Mouse (Mus musculus) C2C12 (cell line): Measurements from ENCODE around the gene Thrsp. TPM values are rescaled to one million over a fixed set of nuclear protein-coding genes. Genes with fewer than 3 reads are reported as not detected.
"Not testable (repeated sequence)": the region's sequence is repeated elsewhere in the genome, so short reads cannot be mapped to it uniquely, and the experiment has no call there.

ENCODE experiments used
- H3K27me3 ChIP-seq: one replicate; pipeline ENCODE4 v1.6.1; 2011; ENCODE audit not compliant: control insufficient read depth, insufficient read depth, insufficient read length
- H3K36me3 ChIP-seq: one replicate; pipeline ENCODE4 v1.6.1; 2011; ENCODE audit not compliant: control insufficient read depth, insufficient read depth
- H3K4me3 ChIP-seq: one replicate; pipeline ENCODE4 v1.5.1; 2011; ENCODE audit warnings: mild to moderate bottlenecking, control low read depth; ENCODE audit not compliant: poor library complexity, insufficient read depth, severe bottlenecking
- H3K79me2 ChIP-seq: one replicate; pipeline ENCODE4 v1.6.1; 2011; ENCODE audit not compliant: control insufficient read depth, insufficient read depth
- H3K79me3 ChIP-seq: one replicate; pipeline ENCODE4 v1.6.1; 2011; ENCODE audit warnings: low read depth, control low read depth
- H3ac ChIP-seq: one replicate; pipeline ENCODE3; 2011; ENCODE audit warnings: low read depth; ENCODE audit not compliant: control insufficient read depth, insufficient read length
- CEBPB ChIP-seq: IDR thresholded peaks from one replicate; pipeline ENCODE4 v1.6.1; 2011; ENCODE audit warnings: low read depth, mild to moderate bottlenecking, control low read depth, moderate library complexity
- CTCF ChIP-seq: IDR thresholded peaks from one replicate; pipeline ENCODE4 v1.5.1; 2011; ENCODE audit not compliant: control insufficient read depth, insufficient read depth, insufficient read length
- FOSL1 ChIP-seq: IDR thresholded peaks from one replicate; pipeline ENCODE4 v1.8.0; 2011; ENCODE audit warnings: mild to moderate bottlenecking, low read length; ENCODE audit not compliant: poor library complexity, insufficient read depth, severe bottlenecking
- MAX ChIP-seq: IDR thresholded peaks from one replicate; pipeline ENCODE4 v1.6.1; 2011; ENCODE audit warnings: mild to moderate bottlenecking, control low read depth
- MYOD1 ChIP-seq: IDR thresholded peaks from one replicate; pipeline ENCODE4 v1.6.1; 2011; ENCODE audit warnings: low read depth; ENCODE audit not compliant: control insufficient read depth, insufficient read length
- MYOG ChIP-seq: IDR thresholded peaks from one replicate; pipeline ENCODE4 v1.6.1; 2011; ENCODE audit not compliant: control insufficient read depth, insufficient read length; ENCODE audit errors: extremely low read depth
- USF1 ChIP-seq: IDR thresholded peaks from one replicate; pipeline ENCODE4 v1.6.1; 2011; ENCODE audit warnings: low read depth, mild to moderate bottlenecking, control low read depth, moderate library complexity
- long read RNA-seq, 2 experiments: library from polyadenylated mRNA; unstranded; transcript quantifications; one replicate each; pipeline ENCODE4 v2.0.0; 2019 to 2020
- polyA plus RNA-seq: library from polyadenylated mRNA; unstranded; fragments of >200 nt; fragmentation: generic; extraction: Trizol; gene quantifications from one replicate; pipeline ENCODE4 v1.2.1, GENCODE M21; 2012; ENCODE audit warnings: missing spikeins

Thrsp gene
- not detected for polyA plus RNA-seq
- long read RNA-seq, experiment 1: 0 reads
- long read RNA-seq, experiment 2: 0 reads

GRCm38 (mm10) chr7:97416906-97417777 is at the start of gene Thrsp:
Thrsp (minus strand) TSS chr7:97417730.
- no peak within 1 kb of the TSS for H3K4me3 ChIP-seq
- no peak for TF ChIP-seq CTCF
- no peak for TF ChIP-seq USF1
- no peak for TF ChIP-seq MYOG
- TF ChIP-seq MAX: no peak
- no peak for TF ChIP-seq FOSL1
- no peak for TF ChIP-seq CEBPB
- no peak for TF ChIP-seq MYOD1
- no peaks in the 10 kb centered on the region for H3K79me3 ChIP-seq
- H3K27me3 ChIP-seq: no peaks in the 10 kb centered on the region
- no peak within 1 kb of the TSS for H3ac ChIP-seq
- no peaks in the 10 kb centered on the region for H3K36me3 ChIP-seq
- no peaks in the 10 kb centered on the region for H3K79me2 ChIP-seq

GRCm38 (mm10) chr7:97455577-97455976 is 38.0 kb upstream of the Thrsp start:
- H3ac ChIP-seq: no peak overlapping the region
- H3K79me3 ChIP-seq: no peaks in the 10 kb centered on the region
- H3K27me3 ChIP-seq: peaks cover 12% of the 10 kb centered on the region
- no peak overlapping the region for H3K4me3 ChIP-seq
- no peaks in the 10 kb centered on the region for H3K79me2 ChIP-seq
- H3K36me3 ChIP-seq: no peaks in the 10 kb centered on the region
- TF ChIP-seq MYOD1 (no peak), CEBPB (no peak), MYOG (no peak), CTCF (no peak), FOSL1 (no peak), USF1 (no peak), MAX (no peak)

- Histone ChIP-seq H3K79me2 (no peaks in the 10 kb centered on the region), H3K79me3 (no peaks in the 10 kb centered on the region), H3ac (no peak overlapping the region), H3K36me3 (no peaks in the 10 kb centered on the region), H3K4me3 (no peak overlapping the region), H3K27me3 (peaks cover 12% of the 10 kb centered on the region)
- TF ChIP-seq FOSL1: no peak
- TF ChIP-seq CTCF: no peak
- TF ChIP-seq MAX: no peak
- no peak for TF ChIP-seq MYOD1
- no peak for TF ChIP-seq MYOG
- no peak for TF ChIP-seq CEBPB
- TF ChIP-seq USF1: no peak
Measured at GRCm38 (mm10) chr7:97454795-97455194, 37.3 kb upstream of the Thrsp start.

DNA sequence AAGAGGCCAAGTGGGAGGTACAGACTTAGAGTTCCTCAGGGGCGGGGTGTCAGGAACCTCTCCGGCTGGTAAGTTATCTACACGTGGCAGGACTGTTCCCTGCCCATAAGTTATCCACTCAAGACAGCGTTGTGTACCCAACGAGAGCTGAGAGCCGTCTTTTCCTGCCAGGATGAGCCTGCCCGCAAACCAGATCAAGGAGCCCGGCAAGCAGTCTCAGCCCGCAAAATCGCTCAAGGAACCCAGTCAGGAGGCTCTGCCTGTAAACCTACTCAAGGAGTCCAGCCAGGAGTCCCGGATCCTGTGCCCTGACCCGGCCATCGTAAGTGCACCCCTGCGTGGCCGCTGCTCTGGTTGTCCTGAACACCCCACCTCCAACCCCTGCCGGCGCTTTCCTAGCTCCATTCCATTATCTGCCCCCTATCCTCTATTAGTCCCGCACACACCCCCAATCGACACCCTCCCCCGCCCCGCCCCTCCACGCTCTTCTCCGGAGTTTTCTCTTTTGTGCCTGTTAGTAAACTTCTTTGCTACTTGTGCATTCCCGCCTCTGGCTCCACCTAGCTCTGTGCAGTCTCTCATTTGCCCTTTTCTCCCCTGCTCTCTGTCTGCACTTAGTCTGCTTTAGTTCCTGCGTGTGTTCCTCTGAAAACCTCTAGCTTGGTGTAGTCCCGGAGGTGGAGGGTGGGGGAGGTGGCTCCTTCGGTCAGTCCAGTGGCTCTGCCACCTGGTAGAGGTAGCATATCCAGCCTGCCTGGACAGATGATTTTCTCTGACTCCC is 35.8 kb upstream of the Thrsp start:
- no peak overlapping the region for H3K4me3 ChIP-seq
- TF ChIP-seq CTCF: no peak
- no peak for TF ChIP-seq USF1
- TF ChIP-seq CEBPB: no peak
- no peak for TF ChIP-seq FOSL1
- no peak for TF ChIP-seq MAX
- TF ChIP-seq MYOG: no peak
- no peak for TF ChIP-seq MYOD1
- H3K79me3 ChIP-seq: no peaks in the 10 kb centered on the region

GRCm38 (mm10) chr7:97452196-97452595 is 34.7 kb upstream of the Thrsp start:
- H3K4me3 ChIP-seq: no peak overlapping the region
- TF ChIP-seq FOSL1 (no peak), MYOG (no peak), USF1 (no peak), MYOD1 (no peak), MAX (no peak), CEBPB (no peak), CTCF (no peak)
- H3K79me3 ChIP-seq: no peaks in the 10 kb centered on the region
- no peak overlapping the region for H3ac ChIP-seq
- no peaks in the 10 kb centered on the region for H3K36me3 ChIP-seq
- H3K79me2 ChIP-seq: no peaks in the 10 kb centered on the region
- H3K27me3 ChIP-seq: peaks cover 3% of the 10 kb centered on the region

More for the DNA sequence above, 35.8 kb upstream of the Thrsp start:
- Histone ChIP-seq H3K79me2 (no peaks in the 10 kb centered on the region), H3ac (no peak overlapping the region), H3K36me3 (no peaks in the 10 kb centered on the region), H3K27me3 (peaks cover 12% of the 10 kb centered on the region)

DNA sequence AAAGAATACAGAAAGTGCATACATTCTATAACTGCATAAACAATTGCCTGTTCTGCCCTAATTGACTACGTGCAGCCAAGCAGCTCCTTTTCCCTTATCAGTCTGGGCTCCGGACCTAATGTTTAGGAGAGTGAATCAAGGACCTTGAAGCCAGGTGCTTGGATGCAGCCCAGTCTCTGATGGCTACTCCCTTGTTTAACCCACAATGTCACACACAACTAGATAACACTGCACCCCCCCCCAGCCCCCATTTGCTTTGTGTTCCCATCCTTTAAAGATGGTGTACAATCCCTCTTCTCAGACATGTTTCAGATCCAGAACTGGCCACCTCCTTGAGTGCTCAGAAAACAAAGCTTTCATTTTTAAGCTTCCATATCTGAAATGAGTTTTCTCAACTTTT is 33.5 kb upstream of the Thrsp start, which contains the start of gene Kctd14:
Gene Kctd14, plus strand, starts transcription at position 301 of the 400 bp plus-strand sequence.
- not testable (repeated sequence) for H3K27me3 ChIP-seq

More for the DNA sequence above, 33.5 kb upstream of the Thrsp start, which contains the start of gene Kctd14:
- not testable (repeated sequence) for H3ac ChIP-seq, H3K4me3 ChIP-seq, H3K79me2 ChIP-seq, H3K79me3 ChIP-seq, H3K36me3 ChIP-seq
